Mouse (Mus musculus) embryonic facial prominence, embryonic 14.5 days (tissue): ENCODE measurements around the gene Frrs1l. TPM values are rescaled to one million over a fixed set of nuclear protein-coding genes. Genes with fewer than 3 reads are reported as not detected.
A peak's percentile ranks its signal among the peaks of the same experiment; 100 is the strongest.

Experiments used
- ATAC-seq: fragments of 200-750 bp; cut with Nextera tagmentation; 2 replicates; pipeline ENCODE4 v1.8.0; 2017; ENCODE audit warnings: low read depth, moderate number of reproducible peaks, moderate TSS enrichment
- DNase-seq: peaks from one replicate; pipeline ENCODE4 v3.0.0-alpha.2; 2015; ENCODE audit warnings: low spot score
- H3K27ac ChIP-seq: fragments of 300-500 bp; sonication (generic); replicated peaks from 2 replicates; pipeline ENCODE4 v1.5.1; 2014; ENCODE audit warnings: low read depth, mild to moderate bottlenecking, low read length, moderate library complexity
- H3K27me3 ChIP-seq: fragments of 300-500 bp; sonication (generic); replicated peaks from 2 replicates; pipeline ENCODE4 v1.6.1; 2014; ENCODE audit warnings: low read length; ENCODE audit not compliant: control insufficient read depth, insufficient read depth
- H3K36me3 ChIP-seq: fragments of 300-500 bp; sonication (generic); 2 replicates; pipeline ENCODE4 v1.6.1; 2014; ENCODE audit warnings: low read length, mixed read lengths; ENCODE audit not compliant: control insufficient read depth, insufficient read depth
- H3K4me1 ChIP-seq: fragments of 300-500 bp; sonication (generic); 2 replicates; pipeline ENCODE4 v1.6.1; 2014; ENCODE audit warnings: antibody characterized with exemption, low read length; ENCODE audit not compliant: control insufficient read depth, insufficient read depth
- H3K4me2 ChIP-seq: fragments of 300-500 bp; sonication (generic); 2 replicates; pipeline ENCODE4 v1.6.1; 2014; ENCODE audit warnings: low read depth, mild to moderate bottlenecking, low read length, moderate library complexity, mixed read lengths
- H3K4me3 ChIP-seq: fragments of 300-500 bp; sonication (generic); 2 replicates; pipeline ENCODE4 v1.5.1; 2014; ENCODE audit warnings: low read depth, mild to moderate bottlenecking, low read length
- H3K9ac ChIP-seq: fragments of 300-500 bp; sonication (generic); 2 replicates; pipeline ENCODE4 v1.6.1; 2014; ENCODE audit warnings: low read depth, mild to moderate bottlenecking, low read length, moderate library complexity, mixed read lengths
- H3K9me3 ChIP-seq: fragments of 300-500 bp; sonication (generic); 2 replicates; pipeline ENCODE4 v1.6.1; 2016; ENCODE audit warnings: low read length; ENCODE audit not compliant: control insufficient read depth
- WGBS: fragments of 180-500 bp; shearing (Covaris S2); extraction: QIAGEN DNeasy Blood & Tissue Kit; methylation state at CpG from one replicate; pipeline ENCODE4 v1.1.7; 2014; 5-methylcytosine and 5-hydroxymethylcytosine counted together
- polyA plus RNA-seq: library from polyadenylated mRNA; unstranded; fragments of >200 nt; fragmentation: Nextera tagmentation; extraction: Ambion mirVana; gene quantifications from 2 replicates; pipeline ENCODE4 v1.2.1, GENCODE M21; 2014

Gene Frrs1l
- 4.0 and 4.9 TPM in 2 replicates for polyA plus RNA-seq

GRCm38 (mm10) chr4:56990215-56990584 is at the start of gene Frrs1l:
Gene Frrs1l, minus strand, starts transcription at chr4:56990391.
- peaks cover 7% of the 10 kb centered on the region; the same call in 1 of the 2 replicates for H3K9me3 ChIP-seq

GRCm38 (mm10) chr4:57039127-57040031 is 49.2 kb upstream of the Frrs1l start:
- H3K36me3 ChIP-seq: no peaks in the 10 kb centered on the region
- H3K9me3 ChIP-seq: no peaks in the 10 kb centered on the region; the same call in 1 of the 2 replicates
- peak; percentile 70 for ATAC-seq
- H3K27me3 ChIP-seq: no peaks in the 10 kb centered on the region
- peak overlapping the region; percentile 50 for H3K9ac ChIP-seq
- H3K27ac ChIP-seq: no peak overlapping the region
- H3K4me3 ChIP-seq: peak overlapping the region; percentile 23
- 13% methylated on average over 20 of the region's 23 CpGs for WGBS
- DNase-seq: peak; percentile 49
- H3K4me2 ChIP-seq: peak overlapping the region; percentile 50
- H3K4me1 ChIP-seq: peaks cover 5% of the 10 kb centered on the region; the same call in 1 of the 2 replicates

More at GRCm38 (mm10) chr4:56990215-56990584, at the start of gene Frrs1l:
- 0% methylated on average over 7 of the region's 44 CpGs for WGBS
- peaks cover 16% of the 10 kb centered on the region; the same call in 1 of the 2 replicates for H3K27me3 ChIP-seq
- ATAC-seq (peak; percentile 91), DNase-seq (peak; percentile 32)
- no peak within 1 kb of the TSS for H3K27ac ChIP-seq
- H3K9ac ChIP-seq: peak within 1 kb of the TSS; percentile 77
- H3K4me1 ChIP-seq: no peaks in the 10 kb centered on the region
- H3K4me2 ChIP-seq: peak within 1 kb of the TSS; percentile 99
- H3K36me3 ChIP-seq: no peaks in the 10 kb centered on the region
- H3K4me3 ChIP-seq: peak within 1 kb of the TSS; percentile 68

GRCm38 (mm10) chr4:57037554-57037953 is 47.4 kb upstream of the Frrs1l start:
- H3K4me1 ChIP-seq: peaks cover 5% of the 10 kb centered on the region; the same call in 1 of the 2 replicates
- WGBS: 71% methylated on average over 7 of the region's 7 CpGs
- no peak overlapping the region for H3K27ac ChIP-seq
- H3K27me3 ChIP-seq: no peaks in the 10 kb centered on the region
- H3K9ac ChIP-seq: no peak overlapping the region
- ATAC-seq (no peak), DNase-seq (no peak)
- H3K4me2 ChIP-seq: no peak overlapping the region
- no peaks in the 10 kb centered on the region for H3K36me3 ChIP-seq
- no peak overlapping the region for H3K4me3 ChIP-seq
- no peaks in the 10 kb centered on the region for H3K9me3 ChIP-seq

GRCm38 (mm10) chr4:57034169-57034568 is 44.0 kb upstream of the Frrs1l start:
- H3K9ac ChIP-seq: no peak overlapping the region
- 77% methylated on average over 5 of the region's 5 CpGs for WGBS
- ATAC-seq: no peak
- H3K4me3 ChIP-seq: no peak overlapping the region
- H3K4me1 ChIP-seq: no peaks in the 10 kb centered on the region
- no peak overlapping the region for H3K4me2 ChIP-seq
- H3K36me3 ChIP-seq: no peaks in the 10 kb centered on the region
- H3K27me3 ChIP-seq: no peaks in the 10 kb centered on the region
- H3K9me3 ChIP-seq: no peaks in the 10 kb centered on the region
- DNase-seq: no peak
- H3K27ac ChIP-seq: no peak overlapping the region

DNA sequence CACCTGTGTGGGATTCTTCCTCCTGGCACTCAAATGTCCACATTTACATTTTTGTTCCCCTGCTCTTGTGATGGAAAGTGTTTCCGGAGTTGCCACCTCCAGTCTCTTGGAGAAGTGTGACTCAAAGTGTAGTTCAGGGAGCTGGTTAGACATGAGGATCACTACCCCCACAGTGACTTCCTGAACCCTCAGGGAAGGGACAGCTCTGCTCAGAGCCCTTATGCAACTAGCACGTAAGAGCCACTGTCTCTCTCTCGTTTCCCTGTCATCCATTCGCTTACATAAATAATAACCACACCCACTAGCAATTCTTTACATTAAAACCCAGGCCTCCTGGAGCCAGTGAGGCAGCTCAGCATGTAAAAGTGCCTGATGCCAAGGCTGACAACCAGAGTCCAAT is 41.2 kb upstream of the Frrs1l start:
- H3K4me2 ChIP-seq: no peak overlapping the region
- ATAC-seq (no peak), DNase-seq (no peak)
- H3K9me3 ChIP-seq: no peaks in the 10 kb centered on the region
- H3K4me3 ChIP-seq: no peak overlapping the region
- no peak overlapping the region for H3K9ac ChIP-seq
- H3K27me3 ChIP-seq: no peaks in the 10 kb centered on the region
- no peaks in the 10 kb centered on the region for H3K4me1 ChIP-seq
- H3K27ac ChIP-seq: no peak overlapping the region
- WGBS: 60% methylated on average over 4 of the region's 4 CpGs
- no peaks in the 10 kb centered on the region for H3K36me3 ChIP-seq

DNA sequence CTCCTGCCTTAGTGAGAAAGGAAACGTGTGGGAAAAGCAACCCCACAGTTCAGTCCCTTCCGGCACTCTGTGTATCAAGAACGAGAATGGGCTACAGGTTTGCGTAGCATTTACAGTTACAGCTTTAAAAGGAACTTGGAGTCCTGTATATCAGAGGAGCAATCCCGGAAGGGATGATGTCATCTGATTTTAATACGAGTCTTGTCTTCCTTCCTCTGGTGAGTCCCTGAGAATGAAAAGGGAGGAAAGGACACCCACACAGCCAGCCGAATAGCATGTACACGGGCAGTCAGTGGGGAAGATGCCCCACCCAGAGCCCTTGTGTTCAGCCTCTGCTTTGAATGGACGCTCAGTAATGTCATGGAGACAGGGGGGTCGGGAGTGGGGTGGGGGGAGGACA is 37.8 kb upstream of the Frrs1l start:
- H3K27me3 ChIP-seq: no peaks in the 10 kb centered on the region
- H3K4me2 ChIP-seq: no peak overlapping the region
- no peak overlapping the region for H3K9ac ChIP-seq
- H3K36me3 ChIP-seq: no peaks in the 10 kb centered on the region
- H3K9me3 ChIP-seq: no peaks in the 10 kb centered on the region
- H3K4me3 ChIP-seq: no peak overlapping the region
- 61% methylated on average over 10 of the region's 10 CpGs for WGBS
- H3K27ac ChIP-seq: no peak overlapping the region
- peaks cover 5% of the 10 kb centered on the region; the same call in 1 of the 2 replicates for H3K4me1 ChIP-seq
- DNase-seq (no peak), ATAC-seq (no peak)

DNA sequence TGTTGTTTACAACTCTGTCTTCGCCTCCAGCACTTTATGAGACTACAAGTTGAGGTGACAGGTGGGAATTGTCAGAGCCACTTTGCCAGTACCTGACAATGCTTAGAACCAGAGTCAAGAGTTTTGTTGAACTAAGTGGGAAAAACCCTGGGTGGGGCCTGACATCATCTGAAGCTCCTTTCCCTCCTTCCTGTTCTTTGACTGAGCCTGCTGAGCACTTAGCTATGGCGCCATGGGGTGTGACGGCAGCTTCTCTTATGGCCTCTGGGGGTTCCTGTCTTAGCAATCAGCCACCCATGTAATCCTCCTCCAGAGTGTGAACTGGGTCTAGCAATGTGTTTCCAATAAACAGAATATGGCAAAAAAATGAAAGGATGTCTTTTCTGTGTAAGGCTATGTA is 33.3 kb upstream of the Frrs1l start:
- ATAC-seq (no peak), DNase-seq (peak; percentile 32)
- Histone ChIP-seq H3K27me3 (no peaks in the 10 kb centered on the region), H3K9ac (no peak overlapping the region), H3K4me2 (no peak overlapping the region), H3K36me3 (no peaks in the 10 kb centered on the region), H3K4me3 (no peak overlapping the region), H3K9me3 (no peaks in the 10 kb centered on the region), H3K27ac (no peak overlapping the region), H3K4me1 (peaks cover 5% of the 10 kb centered on the region; the same call in 1 of the 2 replicates)
- 53% methylated on average over 3 of the region's 3 CpGs for WGBS

GRCm38 (mm10) chr4:57021288-57021687 is 31.1 kb upstream of the Frrs1l start:
- Histone ChIP-seq H3K9me3 (no peaks in the 10 kb centered on the region), H3K4me2 (no peak overlapping the region), H3K36me3 (no peaks in the 10 kb centered on the region), H3K27me3 (no peaks in the 10 kb centered on the region), H3K4me1 (peaks cover 5% of the 10 kb centered on the region; the same call in 1 of the 2 replicates), H3K9ac (no peak overlapping the region), H3K27ac (no peak overlapping the region), H3K4me3 (no peak overlapping the region)
- 77% methylated on average over 3 of the region's 3 CpGs for WGBS
- DNase-seq: no peak
- no peak for ATAC-seq
